Mouse (Mus musculus): ENCODE measurements around the gene Ap1m2.

Ap1m2 gene

GRCm38 (mm10) chr9:21287571-21288402 is 24.4 kb downstream of the Ap1m2 start, which contains the start of gene Kri1:
Gene Kri1 (minus strand): TSS chr9:21287969.
- ChIA-PET CTCF (interaction anchor here in 1 of 4 experiments (0.7 to 1.6 kb wide), 3 partner anchors 25 to 70 kb away, joined by 3 to 8 read pairs (median 4); no protein-coding TSS in a partner anchor), POLR2A (interaction anchor here in 3 of 4 experiments (0.5 to 2.7 kb wide), 47 partner anchors 9 to 258 kb away, joined by 3 to 12 read pairs (median 3); partner anchors contain the start of genes Keap1 (in 2 of the 3), Atg4d (in 1 of the 3), Gm38431 (in 1 of the 3) and Raver1 (in 1 of the 3))

DNA sequence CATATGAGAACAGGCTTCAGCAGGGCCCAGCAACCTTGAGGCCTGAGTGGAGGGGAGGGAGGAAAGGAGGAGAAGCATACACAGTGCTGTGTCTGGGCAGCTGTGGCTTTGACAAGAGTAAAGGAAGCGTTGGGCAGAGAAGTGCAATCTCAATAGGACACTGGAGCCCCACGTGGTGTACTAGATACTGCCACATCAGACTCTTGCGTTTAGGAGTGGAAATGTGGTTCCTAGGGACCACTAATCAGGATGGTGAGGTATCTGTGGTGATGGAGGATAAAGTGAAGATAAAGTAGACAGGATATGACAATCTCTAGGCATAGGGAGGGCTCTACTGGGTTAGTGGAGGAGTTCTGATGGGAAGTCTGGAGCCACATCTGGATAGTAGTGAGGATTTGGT is 25.4 kb downstream of the Ap1m2 start:
- ChIA-PET CTCF (interaction anchor here in 2 of 4 experiments (0.6 to 1.6 kb wide), 3 partner anchors 71 kb away, joined by 5 to 9 read pairs (median 8); no protein-coding TSS in a partner anchor), POLR2A (interaction anchor here in 3 of 4 experiments (0.8 to 6.0 kb wide), 30 partner anchors 10 to 259 kb away, joined by 3 to 39 read pairs (median 4); partner anchors contain the start of genes Keap1 (in 2 of the 3), Atg4d (in 1 of the 3), Gm38431 (in 1 of the 3) and Raver1 (in 1 of the 3))

DNA sequence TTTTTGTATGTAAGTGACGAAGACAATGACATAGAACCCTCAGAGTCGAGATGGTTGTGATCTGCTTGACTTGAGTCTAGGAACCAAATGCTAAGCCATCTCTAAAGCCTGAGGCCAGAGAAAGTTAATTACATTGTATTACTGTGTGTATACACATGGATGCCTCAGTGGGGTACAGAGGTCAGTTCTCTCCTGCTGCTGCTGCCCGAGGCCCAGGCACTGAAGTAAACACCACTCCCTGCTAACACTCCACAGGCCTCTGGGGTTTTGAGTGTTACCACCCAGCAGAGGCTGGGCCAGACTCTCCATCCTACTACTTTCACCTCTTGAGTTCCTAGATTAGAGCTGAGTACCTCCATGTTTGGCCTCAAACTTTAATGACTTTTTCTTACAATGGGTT is 28.1 kb downstream of the Ap1m2 start:
- ChIA-PET POLR2A (interaction anchor here in 1 of 4 experiments (1.0 to 6.0 kb wide), 7 partner anchors 8 to 165 kb away, joined by 3 to 39 read pairs (median 4); partner anchors contain the start of gene Atg4d), CTCF (interaction anchor here (0.6 to 1.5 kb wide), 6 partner anchors 27 to 1242 kb away, joined by 3 to 7 read pairs (median 3); no protein-coding TSS in a partner anchor)

- POLR2A ChIA-PET: interaction anchor here in 2 of 4 experiments (0.6 to 6.0 kb wide), 9 partner anchors 7 to 528 kb away, joined by 3 to 39 read pairs (median 4); partner anchors contain the start of gene Atg4d (in 1 of the 2)
- CTCF ChIA-PET: interaction anchor here (0.6 to 1.5 kb wide), 9 partner anchors 28 to 1241 kb away, joined by 3 to 12 read pairs (median 4); partner anchors contain the start of gene Slc44a2 (in 1 of the 4)
Measured at GRCm38 (mm10) chr9:21283591-21283990, 28.5 kb downstream of the Ap1m2 start.

DNA sequence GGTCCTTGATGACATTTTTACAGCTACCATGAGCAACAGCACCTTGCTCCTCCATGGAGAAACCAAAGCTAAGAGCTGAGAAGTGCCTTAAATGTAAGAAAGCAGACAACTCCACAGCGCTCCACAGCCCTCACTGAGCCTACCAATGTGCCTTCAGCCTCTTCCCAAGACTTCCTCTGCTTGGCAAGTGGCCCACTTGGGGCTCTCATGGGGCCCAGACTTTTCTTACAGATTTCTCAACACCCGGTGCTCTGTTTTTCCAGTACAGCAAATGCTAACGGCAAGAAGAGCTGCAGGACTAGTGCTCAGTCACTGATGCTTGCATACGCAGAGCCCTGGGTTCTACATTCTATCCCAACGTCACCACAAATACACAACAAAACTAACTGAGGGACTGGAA is 34.4 kb downstream of the Ap1m2 start:
- POLR2A ChIA-PET: interaction anchor here in 3 of 4 experiments (0.6 to 5.4 kb wide), 10 partner anchors 7 to 179 kb away, joined by 3 to 36 read pairs (median 9); partner anchors contain the start of genes Atg4d (in 3 of the 3), Cdkn2d (in 2 of the 3) and Kri1 (in 1 of the 3)
- CTCF ChIA-PET: interaction anchor here in 2 of 4 experiments (0.8 to 1.5 kb wide), 3 partner anchors 13 to 49 kb away, joined by 3 to 4 read pairs (median 4); partner anchors contain the start of gene Atg4d (in 1 of the 2)

- POLR2A ChIA-PET: interaction anchor here in 3 of 4 experiments (0.6 to 5.4 kb wide), 12 partner anchors 9 to 125 kb away, joined by 3 to 36 read pairs (median 7); partner anchors contain the start of genes Atg4d (in 3 of the 3), Cdkn2d (in 2 of the 3) and Kri1 (in 1 of the 3)
- CTCF ChIA-PET: interaction anchor here in 1 of 4 experiments (0.9 to 1.5 kb wide), 3 partner anchors 9 to 35 kb away, joined by 3 to 6 read pairs (median 4); partner anchors contain the start of gene Atg4d
Measured at GRCm38 (mm10) chr9:21276307-21276706, 35.8 kb downstream of the Ap1m2 start.

DNA sequence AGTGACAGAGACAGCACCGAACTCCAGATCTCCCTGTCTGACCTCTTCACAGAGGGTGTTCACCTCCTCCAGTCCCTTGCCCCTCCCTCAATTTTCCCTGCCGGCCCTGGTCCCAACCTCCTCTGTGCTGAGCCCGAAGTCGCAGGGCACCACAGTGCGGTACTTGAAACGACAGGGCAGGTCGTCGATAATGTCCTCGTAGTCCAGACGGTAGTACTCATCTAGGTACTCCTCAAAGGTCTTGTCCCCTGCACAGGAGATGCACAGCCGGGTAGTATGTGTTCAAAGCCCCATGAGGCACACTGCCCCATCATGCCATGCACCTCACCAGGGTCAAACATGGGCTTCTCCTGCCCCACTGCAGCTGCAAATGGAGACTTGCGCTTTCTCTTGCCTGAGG is 36.4 kb downstream of the Ap1m2 start:
- POLR2A ChIA-PET: interaction anchor here (0.5 to 5.4 kb wide), 17 partner anchors 9 to 234 kb away, joined by 3 to 36 read pairs (median 6); partner anchors contain the start of genes Atg4d (in 4 of the 4), Cdkn2d (in 3 of the 4), Kri1 (in 1 of the 4) and Tmed1 (in 1 of the 4)
- CTCF ChIA-PET: interaction anchor here in 1 of 4 experiments (0.9 kb wide), 1 partner anchor 9 kb away, joined by 6 read pairs; no protein-coding TSS in a partner anchor

DNA sequence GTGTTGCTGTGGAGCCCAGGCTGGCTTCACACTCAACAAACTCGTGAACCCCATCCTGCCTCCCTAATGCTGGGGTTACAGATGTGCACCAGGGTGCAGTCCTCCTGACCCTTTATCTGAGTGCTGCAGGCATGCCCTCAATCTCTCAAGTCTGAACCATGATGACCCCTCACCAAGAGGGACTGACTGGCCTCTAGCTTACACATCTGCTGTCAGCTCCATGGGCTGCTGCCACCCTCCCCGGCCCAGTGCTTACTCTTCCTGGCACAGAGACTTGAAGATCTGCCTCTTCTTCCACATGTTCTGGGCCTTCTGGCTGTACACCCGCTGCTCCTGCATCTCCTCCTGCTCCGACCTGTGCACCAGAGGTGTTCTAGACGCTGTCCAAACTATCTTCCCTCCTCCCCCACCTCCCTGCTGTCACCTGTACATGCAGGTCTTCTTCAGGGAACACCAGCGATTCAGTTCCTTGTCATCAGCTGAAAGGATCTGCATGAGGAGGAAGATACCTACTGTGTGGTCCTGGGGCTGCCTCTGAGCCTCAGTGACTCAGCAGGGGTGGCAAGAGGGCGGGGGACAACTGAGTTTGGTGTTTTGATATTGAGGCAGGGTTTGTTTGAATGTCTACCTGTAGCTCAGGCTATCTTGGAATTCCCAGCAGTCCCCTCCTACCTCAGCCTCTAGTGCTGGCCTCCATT is 37.0 kb downstream of the Ap1m2 start:
- ChIA-PET POLR2A (interaction anchor here (0.5 to 5.4 kb wide), 17 partner anchors 8 to 235 kb away, joined by 3 to 39 read pairs (median 7); partner anchors contain the start of genes Atg4d (in 4 of the 4), Cdkn2d (in 3 of the 4), Kri1 (in 1 of the 4) and Tmed1 (in 1 of the 4)), CTCF (interaction anchor here in 2 of 4 experiments (0.9 to 1.4 kb wide), 2 partner anchors 10 to 34 kb away, joined by 4 to 6 read pairs; no protein-coding TSS in a partner anchor)

- ChIA-PET CTCF (interaction anchor here in 1 of 4 experiments (1.4 kb wide), 1 partner anchor 33 kb away, joined by 4 read pairs; no protein-coding TSS in a partner anchor), POLR2A (interaction anchor here (0.9 to 5.4 kb wide), 18 partner anchors 8 to 120 kb away, joined by 3 to 39 read pairs (median 7); partner anchors contain the start of genes Cdkn2d (in 4 of the 4), Atg4d (in 2 of the 4) and Kri1 (in 1 of the 4))
Measured at GRCm38 (mm10) chr9:21274336-21274735, 37.8 kb downstream of the Ap1m2 start.

DNA sequence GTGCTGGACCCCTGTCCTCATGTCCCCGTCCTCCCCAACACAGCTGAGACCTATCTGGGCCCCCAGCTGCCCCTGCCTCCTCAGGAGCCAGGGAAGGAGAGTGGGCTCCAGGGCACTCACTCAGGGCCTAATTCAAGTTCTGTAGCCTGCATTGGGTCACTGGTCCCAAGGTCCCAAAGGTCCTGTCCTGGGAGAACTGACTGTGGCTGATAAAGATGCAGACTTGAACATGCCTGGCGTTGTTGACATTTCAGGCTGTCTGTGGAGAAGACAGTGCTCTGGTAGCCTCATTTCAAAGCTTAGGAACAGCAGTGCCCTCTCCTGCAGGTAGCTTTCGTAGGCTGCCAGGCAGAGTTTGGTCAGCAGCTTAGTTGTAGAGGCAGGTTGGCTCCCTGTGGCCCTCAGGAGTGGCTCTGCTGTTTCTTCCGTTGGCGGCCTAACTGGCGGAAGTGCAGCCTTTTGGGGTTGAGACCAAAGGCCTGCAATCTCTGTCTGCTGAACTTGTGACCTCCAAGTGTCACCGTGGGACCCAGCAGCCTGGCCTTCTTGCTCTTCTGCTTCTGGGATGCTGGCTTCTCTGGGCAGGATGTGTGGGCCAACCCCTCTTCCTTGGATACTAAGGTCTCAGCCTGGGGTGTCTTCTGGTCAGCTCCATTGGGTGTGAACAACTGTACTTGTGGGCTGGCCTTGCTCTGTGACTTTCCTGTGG is 38.5 kb downstream of the Ap1m2 start:
- POLR2A ChIA-PET: interaction anchor here in 3 of 4 experiments (0.9 to 5.4 kb wide), 22 partner anchors 8 to 235 kb away, joined by 3 to 39 read pairs (median 4); partner anchors contain the start of genes Cdkn2d (in 3 of the 3), Atg4d (in 2 of the 3), Kri1 (in 2 of the 3) and S1pr5 (in 1 of the 3)
- CTCF ChIA-PET: interaction anchor here (0.5 to 1.4 kb wide), 4 partner anchors 9 to 85 kb away, joined by 4 to 8 read pairs (median 4); partner anchors contain the start of gene Atg4d (in 1 of the 4)

- POLR2A ChIA-PET: interaction anchor here in 3 of 4 experiments (0.7 to 5.4 kb wide), 23 partner anchors 8 to 236 kb away, joined by 3 to 39 read pairs (median 4); partner anchors contain the start of genes Cdkn2d (in 3 of the 3), Atg4d (in 2 of the 3), Kri1 (in 2 of the 3) and Gm38431 (in 1 of the 3)
Measured at GRCm38 (mm10) chr9:21273094-21273493, 39.0 kb downstream of the Ap1m2 start.

DNA sequence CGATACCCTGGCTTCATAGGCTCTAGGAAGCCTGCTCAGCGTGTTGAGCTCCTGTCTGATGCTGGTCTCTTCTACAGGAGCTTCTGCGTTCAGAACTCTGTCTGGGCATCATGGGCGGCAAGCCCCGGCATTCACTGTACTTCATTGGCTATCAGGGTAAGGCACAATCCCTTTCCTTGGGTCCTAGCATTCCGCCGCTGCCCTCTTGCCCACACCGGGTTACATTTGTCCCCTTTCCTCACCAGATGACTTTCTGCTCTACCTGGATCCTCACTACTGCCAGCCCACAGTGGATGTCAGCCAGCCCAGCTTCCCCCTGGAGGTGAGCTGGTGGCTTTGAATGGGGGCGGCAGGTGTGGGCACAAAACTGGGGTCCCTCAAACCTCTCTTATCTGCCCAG is 39.7 kb downstream of the Ap1m2 start:
- ChIA-PET POLR2A (interaction anchor here (0.5 to 4.0 kb wide), 23 partner anchors 8 to 239 kb away, joined by 3 to 39 read pairs (median 4); partner anchors contain the start of genes Cdkn2d (in 2 of the 4), Kri1 (in 2 of the 4), Atg4d (in 1 of the 4) and Gm38431 (in 1 of the 4)), CTCF (interaction anchor here (0.6 to 1.4 kb wide), 6 partner anchors 8 to 85 kb away, joined by 3 to 5 read pairs (median 4); partner anchors contain the start of gene Atg4d (in 1 of the 4))

More at GRCm38 (mm10) chr9:21273094-21273493, 39.0 kb downstream of the Ap1m2 start:
- CTCF ChIA-PET: interaction anchor here (0.5 to 1.4 kb wide), 5 partner anchors 8 to 86 kb away, joined by 4 to 8 read pairs (median 4); partner anchors contain the start of gene Atg4d (in 1 of the 4)

DNA sequence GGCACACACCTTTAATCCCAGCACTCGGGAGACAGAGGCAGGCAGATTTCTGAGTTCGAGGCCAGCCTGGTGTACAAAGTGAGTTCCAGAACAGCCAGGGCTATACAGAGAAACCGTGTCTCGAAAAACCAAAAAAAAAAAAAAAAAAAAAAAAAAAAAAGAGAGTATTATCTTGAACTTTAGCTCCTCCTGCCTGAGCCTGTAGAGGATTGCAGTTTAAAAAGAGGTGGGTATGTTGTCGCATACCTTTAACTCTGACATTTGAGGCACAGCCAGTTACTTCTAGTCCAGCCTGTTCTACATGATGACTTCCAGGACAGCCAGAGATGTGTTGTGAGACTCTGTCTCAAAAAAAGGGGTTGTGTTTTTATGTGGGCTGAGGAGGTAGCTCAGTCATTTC is 42.5 kb downstream of the Ap1m2 start:
- CTCF ChIA-PET: interaction anchor here in 2 of 4 experiments (0.6 to 1.0 kb wide), 3 partner anchors 22 to 160 kb away, joined by 3 read pairs; partner anchors contain the start of gene Cdkn2d (in 1 of the 2)
- POLR2A ChIA-PET: interaction anchor here in 3 of 4 experiments (0.6 to 1.6 kb wide), 11 partner anchors 9 to 500 kb away, joined by 3 to 7 read pairs (median 4); partner anchors contain the start of gene Kri1 (in 1 of the 3)

- ChIA-PET POLR2A (interaction anchor here in 3 of 4 experiments (0.6 to 1.6 kb wide), 9 partner anchors 10 to 135 kb away, joined by 3 to 6 read pairs (median 3); partner anchors contain the start of gene Cdkn2d (in 1 of the 3)), CTCF (interaction anchor here in 1 of 4 experiments (0.6 kb wide), 2 partner anchors 24 to 238 kb away, joined by 5 to 6 read pairs; no protein-coding TSS in a partner anchor)
Measured at GRCm38 (mm10) chr9:21268305-21268704, 43.8 kb downstream of the Ap1m2 start.

- CTCF ChIA-PET: interaction anchor here in 1 of 4 experiments (1.2 kb wide), 1 partner anchor 29 kb away, joined by 4 read pairs; no protein-coding TSS in a partner anchor
- POLR2A ChIA-PET: interaction anchor here in 3 of 4 experiments (0.6 to 3.5 kb wide), 10 partner anchors 9 to 389 kb away, joined by 3 to 42 read pairs (median 11); partner anchors contain the start of gene Cdkn2d (in 2 of the 3)
Measured at GRCm38 (mm10) chr9:21266889-21267288, 45.2 kb downstream of the Ap1m2 start.
